ENCODE assay signal across 17 mouse cellular contexts in genomic region chr12:40085731-40086322, GRCm38 (mm10). TPM values are rescaled to one million over a fixed set of nuclear protein-coding genes. Genes with fewer than 3 reads are reported as not detected.
DNase-seq lines count a peak whose midpoint lies in the region; ATAC-seq lines count a peak whose summit lies in the region.
"Had no signal": no experiment of that assay in that cellular context is flagged by ENCODE, and none has a peak within 500 bp of the region (broad histone marks: within the 10 kb centered on the region; RNA-seq: fewer than 3 reads in every experiment).

No protein-coding gene starts in this region.

- H3K27me3 ChIP-seq in forebrain, embryonic 16.5 days (replicated peaks; ENCODE audit: control insufficient read depth, insufficient read depth, low read length): no peaks in the 10 kb centered on the region
- H3K27me3 ChIP-seq in forebrain, embryonic 13.5 days: no peaks in the 10 kb centered on the region
- H3K27me3 ChIP-seq: embryonic facial prominence, embryonic 13.5 days had no signal

- WGBS in forebrain, embryonic 16.5 days: 43% methylated on average over 5 of the region's 5 CpGs
- WGBS in forebrain, embryonic 13.5 days: 65% methylated on average over 5 of the region's 5 CpGs

- no peaks in the 10 kb centered on the region for H3K36me3 ChIP-seq in forebrain, embryonic 16.5 days (ENCODE audit: control insufficient read depth, insufficient read depth)
- H3K36me3 ChIP-seq in forebrain, embryonic 13.5 days (ENCODE audit: poor library complexity, severe bottlenecking): no peaks in the 10 kb centered on the region
- H3K36me3 ChIP-seq: embryonic facial prominence, embryonic 13.5 days had no signal

- intact Hi-C loops in left cerebral cortex, postnatal 25 days (cut with DNase I): no loop called here

- H3K4me3 ChIP-seq in forebrain, embryonic 16.5 days (replicated peaks; ENCODE audit: low read length): no peak overlapping the region
- no peak overlapping the region for H3K4me3 ChIP-seq in forebrain, embryonic 13.5 days
- H3K4me3 ChIP-seq: embryonic facial prominence, embryonic 13.5 days; myocyte had no signal

- H3K27ac ChIP-seq in forebrain, embryonic 16.5 days (ENCODE audit: low read length): no peak overlapping the region
- no peak overlapping the region for H3K27ac ChIP-seq in forebrain, embryonic 13.5 days
- H3K27ac ChIP-seq: embryonic facial prominence, embryonic 13.5 days had no signal

- 0 out of 2 replicates have a peak, but pooled peaks have one; percentile 49 for ATAC-seq in forebrain, embryonic 16.5 days
- no peak; the same call in 1 of the 2 replicates for ATAC-seq in forebrain, embryonic 13.5 days

- H3K4me1 ChIP-seq in forebrain, embryonic 16.5 days (replicated peaks; ENCODE audit: control insufficient read depth, insufficient read depth, low read length): 0 out of 2 replicates have a peak, but pooled peaks cover 3% of the 10 kb centered on the region
- no peaks in the 10 kb centered on the region for H3K4me1 ChIP-seq in forebrain, embryonic 13.5 days

- no peak overlapping the region for H3K4me2 ChIP-seq in forebrain, embryonic 16.5 days (ENCODE audit: low read length)
- no peak overlapping the region for H3K4me2 ChIP-seq in forebrain, embryonic 13.5 days
- H3K4me2 ChIP-seq: embryonic facial prominence, embryonic 13.5 days had no signal

- no peaks in the 10 kb centered on the region for H3K9me3 ChIP-seq in forebrain, embryonic 16.5 days (ENCODE audit: control insufficient read depth, low read length)
- no peaks in the 10 kb centered on the region for H3K9me3 ChIP-seq in forebrain, embryonic 13.5 days (replicated peaks)
- H3K9me3 ChIP-seq: embryonic facial prominence, embryonic 13.5 days had no signal

- no peak overlapping the region for H3K9ac ChIP-seq in forebrain, embryonic 16.5 days (replicated peaks; ENCODE audit: low read depth, low read length)
- H3K9ac ChIP-seq in forebrain, embryonic 13.5 days: no peak overlapping the region
- H3K9ac ChIP-seq: embryonic facial prominence, embryonic 13.5 days had no signal

- peak; percentile 28 for DNase-seq in frontal cortex, postnatal 36 days (ENCODE audit: low spot score in 2 of 2)
- DNase-seq in left cerebral cortex, postnatal 25 days (ENCODE audit: low spot score in 2 of 2): peak; percentile 38 to 51
- DNase-seq in right cerebral cortex, postnatal 14 days: peak; percentile 18
- DNase-seq in heart, postnatal 4 days: no peak
- DNase-seq in thymus, postnatal 0 days (ENCODE audit: low spot score): no peak
- no peak for DNase-seq in neural tube, embryonic 10.5 days (ENCODE audit: extremely low spot score, low spot score)
- DNase-seq: adrenal gland, adult 8-10 months; cerebellum, adult 18-20 months; gastrocnemius, postnatal 14 days; kidney, postnatal 25 days; liver; lung, postnatal 14 days had no signal

RNA-seq across cellular contexts. Expression of gene Arl4a, which starts 48.0 kb away (rescaled TPM):
- 73.3 and 74.0 TPM in 2 replicates for polyA plus RNA-seq in forebrain, embryonic 16.5 days (2015; fragmentation: Nextera tagmentation; extraction: Ambion mirVana)
- 65.0 and 69.9 TPM in 2 replicates for polyA plus RNA-seq in forebrain, embryonic 13.5 days (2015; fragmentation: Nextera tagmentation; extraction: Ambion mirVana)
- 10 to 100 TPM; 48.1 to 48.2 TPM for total RNA-seq in left cerebral cortex, postnatal 25 days (2021)
- total RNA-seq in heart, postnatal 4 days (2021): 10 to 100 TPM; 27.0 to 27.5 TPM
- polyA plus RNA-seq in thymus, postnatal 0 days (2015; fragmentation: Nextera tagmentation; extraction: Ambion mirVana): 36.3 and 41.3 TPM in 2 replicates

RNA-seq across cellular contexts. Expression of gene Scin, which starts 48.2 kb away (rescaled TPM):
- polyA plus RNA-seq in forebrain, embryonic 16.5 days (2015; fragmentation: Nextera tagmentation; extraction: Ambion mirVana): 0.47 TPM in 1 of 2 replicates, not detected in the other
- polyA plus RNA-seq in forebrain, embryonic 13.5 days (2015; fragmentation: Nextera tagmentation; extraction: Ambion mirVana): not detected in 2 replicates
- total RNA-seq in left cerebral cortex, postnatal 25 days (2021): under 1 TPM in 1 of 2 experiments, not detected in 1; 0.18 TPM
- total RNA-seq in heart, postnatal 4 days (2021): 1 to 10 TPM; 2.3 to 2.5 TPM
- polyA plus RNA-seq in thymus, postnatal 0 days (2015; fragmentation: Nextera tagmentation; extraction: Ambion mirVana): 7.7 and 9.3 TPM in 2 replicates
- polyA plus RNA-seq: C2C12 had no signal

Comparison
In these comparisons a context has a peak if more than half of its experiments do, and no peak if none do; other contexts are left out.
1. DNase-seq: peak in frontal cortex, postnatal 36 days (2 of 2), left cerebral cortex, postnatal 25 days (2 of 2) and right cerebral cortex, postnatal 14 days (single experiment); none in heart, postnatal 4 days (single experiment), thymus, postnatal 0 days (single experiment) and neural tube, embryonic 10.5 days (single experiment).